Mouse (Mus musculus) spleen, adult 2 months (tissue): Measurements from ENCODE around the gene Zfp28.

Experiments
- CTCF ChIP-seq: fragments of 200-500 bp; IDR thresholded peaks from 2 replicates; pipeline ENCODE4 v1.5.1; 2011; ENCODE audit warnings: mild to moderate bottlenecking, inconsistent platforms; ENCODE audit not compliant: insufficient read depth, insufficient read length, insufficient replicate concordance; ENCODE audit errors: extremely low read depth
- POLR2A ChIP-seq: fragments of 200-500 bp; IDR thresholded peaks from 2 replicates; pipeline ENCODE4 v1.6.1; 2011; ENCODE audit warnings: low read depth, low read length, inconsistent platforms

DNA sequence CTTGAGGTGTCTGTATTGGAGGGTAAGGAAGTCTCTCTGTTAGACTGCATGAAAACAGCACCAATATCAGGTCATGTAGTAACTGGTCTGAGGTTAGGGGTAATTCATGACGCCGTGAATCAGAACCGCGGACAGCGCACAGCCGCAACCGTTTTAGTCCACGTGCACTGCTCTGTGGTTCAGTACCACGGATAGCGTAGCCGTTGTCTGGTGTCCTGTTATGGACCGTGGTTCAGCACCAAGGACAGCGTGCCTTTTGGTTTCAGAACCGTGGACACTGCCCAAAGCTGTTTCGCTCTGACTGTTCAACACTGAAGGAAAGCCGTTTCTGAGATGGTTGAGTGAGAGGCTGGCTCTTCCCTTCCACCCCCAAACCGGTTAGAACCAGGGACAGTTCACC lies 26.9 kb downstream of the Zfp28 start, which contains the start of gene Gm20715:
- TF ChIP-seq POLR2A (no peak), CTCF (0 out of 2 replicates have a peak, but pooled peaks have one; percentile 1)
